Mouse (Mus musculus) lung, embryonic 14.5 days (tissue): Measurements from ENCODE around the gene Nln. TPM values are rescaled to one million over a fixed set of nuclear protein-coding genes. Genes with fewer than 3 reads are reported as not detected.

Experiments
- ATAC-seq: fragments of 200-750 bp; cut with Nextera tagmentation; 2 replicates; pipeline ENCODE4 v1.8.0; 2017; ENCODE audit warnings: mild to moderate bottlenecking, moderate TSS enrichment, moderate library complexity; ENCODE audit not compliant: insufficient read depth
- DNase-seq: peaks from one replicate; pipeline ENCODE4 v3.0.0-alpha.2; 2015
- H3K27ac ChIP-seq: fragments of 300-500 bp; sonication (generic); 2 replicates; pipeline ENCODE4 v1.5.1; 2014; ENCODE audit warnings: low read depth, mild to moderate bottlenecking, moderate library complexity
- H3K27me3 ChIP-seq: fragments of 300-500 bp; sonication (generic); 2 replicates; pipeline ENCODE4 v1.6.1; 2014; ENCODE audit warnings: low read length, control low read depth; ENCODE audit not compliant: insufficient read depth
- H3K36me3 ChIP-seq: fragments of 300-500 bp; sonication (generic); 2 replicates; pipeline ENCODE4 v1.6.1; 2014; ENCODE audit warnings: control low read depth; ENCODE audit not compliant: insufficient read depth
- H3K4me1 ChIP-seq: fragments of 300-500 bp; sonication (generic); 2 replicates; pipeline ENCODE4 v1.6.1; 2014; ENCODE audit warnings: antibody characterized with exemption, control low read depth; ENCODE audit not compliant: insufficient read depth
- H3K4me2 ChIP-seq: fragments of 300-500 bp; sonication (generic); 2 replicates; pipeline ENCODE4 v1.6.1; 2014; ENCODE audit warnings: mild to moderate bottlenecking
- H3K4me3 ChIP-seq: fragments of 300-500 bp; sonication (generic); 2 replicates; pipeline ENCODE4 v1.5.1; 2014; ENCODE audit warnings: low read depth, low read length
- H3K9ac ChIP-seq: fragments of 300-500 bp; sonication (generic); 2 replicates; pipeline ENCODE4 v1.6.1; 2014
- H3K9me3 ChIP-seq: fragments of 300-500 bp; sonication (generic); 2 replicates; pipeline ENCODE4 v1.6.1; 2016; ENCODE audit warnings: low read depth, low read length, control low read depth
- CTCF ChIP-seq: IDR thresholded peaks from 2 replicates; pipeline ENCODE4 v1.5.1; 2016; ENCODE audit warnings: antibody characterized with exemption, low read depth
- WGBS: fragments of 180-500 bp; shearing (Covaris S2); extraction: QIAGEN DNeasy Blood & Tissue Kit; methylation state at CpG from one replicate; pipeline ENCODE4 v1.1.7; 2014; 5-methylcytosine and 5-hydroxymethylcytosine counted together
- polyA plus RNA-seq: library from polyadenylated mRNA; unstranded; fragments of >200 nt; fragmentation: Nextera tagmentation; extraction: Ambion mirVana; gene quantifications from 2 replicates; pipeline ENCODE4 v1.2.1, GENCODE M21; 2014

Nln gene
- polyA plus RNA-seq, 1 experiment from 2014 or later = 24.8 TPM

GRCm38 (mm10) chr13:104134510-104135085, 25.2 kb upstream of the Nln start:
- Histone ChIP-seq H3K27me3 (no peaks in the 10 kb centered on the region), H3K36me3 (peaks cover 10% of the 10 kb centered on the region; the same call in 1 of the 2 replicates), H3K4me3 (no peak overlapping the region), H3K27ac (no peak overlapping the region), H3K4me1 (no peaks in the 10 kb centered on the region), H3K9me3 (no peaks in the 10 kb centered on the region), H3K4me2 (no peak overlapping the region), H3K9ac (no peak overlapping the region)
- 89% methylated on average over 4 of the region's 4 CpGs for WGBS
- TF ChIP-seq CTCF = no peak
- DNase-seq = no peak
- no peak for ATAC-seq

GRCm38 (mm10) chr13:104132561-104132960, 23.1 kb upstream of the Nln start:
- 82% methylated on average over 2 of the region's 2 CpGs for WGBS
- TF ChIP-seq CTCF = no peak

GRCm38 (mm10) chr13:104123662-104124381, 14.4 kb upstream of the Nln start:
- ATAC-seq (no peak), DNase-seq (no peak)
- WGBS = 90% methylated on average over 20 of the region's 20 CpGs
- H3K9ac ChIP-seq = no peak overlapping the region
- H3K4me3 ChIP-seq = no peak overlapping the region
- 0 out of 2 replicates have a peak, but pooled peaks cover 3% of the 10 kb centered on the region for H3K36me3 ChIP-seq
- no peak for TF ChIP-seq CTCF
- H3K27me3 ChIP-seq = no peaks in the 10 kb centered on the region
- no peak overlapping the region for H3K4me2 ChIP-seq
- no peaks in the 10 kb centered on the region for H3K9me3 ChIP-seq
- H3K27ac ChIP-seq = no peak overlapping the region
- no peaks in the 10 kb centered on the region for H3K4me1 ChIP-seq

More at GRCm38 (mm10) chr13:104132561-104132960, 23.1 kb upstream of the Nln start:
- no peak overlapping the region for H3K9ac ChIP-seq
- peaks cover 10% of the 10 kb centered on the region; the same call in 1 of the 2 replicates for H3K36me3 ChIP-seq
- H3K27ac ChIP-seq = no peak overlapping the region
- H3K4me3 ChIP-seq = no peak overlapping the region
- H3K4me2 ChIP-seq = no peak overlapping the region
- H3K27me3 ChIP-seq = no peaks in the 10 kb centered on the region
- ATAC-seq (no peak), DNase-seq (no peak)
- no peaks in the 10 kb centered on the region for H3K9me3 ChIP-seq
- H3K4me1 ChIP-seq = no peaks in the 10 kb centered on the region

DNA sequence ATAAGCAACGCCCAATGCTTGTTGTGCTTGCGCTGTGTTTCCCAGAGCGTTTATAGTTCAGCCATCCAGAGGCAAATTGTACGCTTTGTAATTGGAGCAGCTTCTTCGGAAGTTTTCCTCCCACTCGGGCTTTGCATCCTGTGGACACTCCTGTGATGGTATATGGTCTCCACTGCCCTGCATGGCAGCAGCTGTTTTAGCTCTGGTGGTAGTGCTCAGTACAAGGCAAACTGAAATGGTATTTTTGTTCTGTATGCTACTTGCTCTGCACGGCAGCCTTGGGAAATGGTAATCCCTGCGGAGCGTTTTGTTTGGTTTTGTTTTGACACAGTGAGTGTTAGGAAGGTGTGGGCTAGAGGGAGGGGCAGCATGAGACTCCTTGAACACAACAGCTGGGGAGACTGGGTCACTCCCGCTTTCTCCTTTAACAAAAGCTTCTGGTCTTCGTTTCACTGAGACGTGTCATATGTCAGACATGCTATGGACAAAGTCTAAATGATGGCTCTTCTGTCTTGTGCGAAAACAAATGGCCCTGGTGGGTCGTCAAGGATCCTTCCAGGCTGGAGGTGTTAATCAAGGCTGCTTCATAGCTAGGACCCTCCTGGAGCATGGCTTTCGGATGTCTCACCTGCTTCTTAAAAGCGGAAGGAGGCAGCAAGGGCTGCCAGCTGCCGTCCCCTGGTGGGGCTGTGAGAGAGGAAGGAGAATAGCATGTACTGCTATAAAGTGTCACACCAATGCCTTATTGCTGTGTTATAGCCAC, 12.8 kb upstream of the Nln start:
- H3K9me3 ChIP-seq = no peaks in the 10 kb centered on the region
- DNase-seq (no peak), ATAC-seq (peak; percentile 11; the same call in 1 of the 2 replicates)
- 0 out of 2 replicates have a peak, but pooled peaks cover 3% of the 10 kb centered on the region for H3K36me3 ChIP-seq
- H3K4me3 ChIP-seq = no peak overlapping the region
- no peak overlapping the region for H3K9ac ChIP-seq
- no peaks in the 10 kb centered on the region for H3K27me3 ChIP-seq
- no peak overlapping the region for H3K4me2 ChIP-seq
- no peak overlapping the region for H3K27ac ChIP-seq
- 48% methylated on average over 17 of the region's 17 CpGs for WGBS
- TF ChIP-seq CTCF = no peak
- H3K4me1 ChIP-seq = no peaks in the 10 kb centered on the region

DNA sequence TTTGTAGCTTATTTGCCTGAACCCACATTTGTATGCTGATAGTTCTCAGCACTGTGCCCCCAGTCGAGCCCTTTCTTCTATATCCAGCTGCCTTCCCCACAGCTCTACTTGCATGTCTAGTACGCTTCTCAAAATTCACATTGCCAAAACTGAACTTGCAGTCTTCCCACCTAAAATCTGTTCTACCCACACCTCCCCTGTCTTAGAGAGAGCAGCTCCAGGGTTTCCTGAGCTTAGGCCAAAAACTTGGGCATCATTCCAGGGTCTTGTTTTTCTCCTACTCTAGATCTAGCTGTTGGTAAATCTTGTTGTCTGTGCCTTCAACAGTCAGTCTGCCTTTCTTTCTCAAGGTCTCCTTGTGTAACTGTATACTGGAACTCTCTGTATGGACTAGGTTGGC, 5.4 kb upstream of the Nln start:
- H3K9me3 ChIP-seq = no peaks in the 10 kb centered on the region
- no peak overlapping the region for H3K27ac ChIP-seq

DNA sequence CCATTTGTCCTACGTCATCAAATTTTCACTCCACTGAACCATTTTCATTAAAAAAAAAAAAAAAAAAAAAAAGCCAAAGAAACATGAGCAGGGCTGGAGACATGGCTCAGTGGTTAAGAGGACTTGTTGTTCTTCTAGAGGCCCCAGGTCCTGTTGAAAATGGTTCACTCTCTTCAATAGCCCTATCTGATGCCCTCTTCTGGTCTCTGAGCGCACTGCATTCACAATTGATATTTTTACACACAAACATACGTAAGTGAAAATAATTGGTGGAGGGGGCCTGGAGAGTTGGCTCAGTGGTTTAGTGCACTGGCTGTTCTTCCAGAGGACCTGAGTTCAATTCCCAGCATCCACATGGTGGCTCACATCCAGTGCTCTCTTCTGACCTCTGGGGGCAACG, 4.4 kb upstream of the Nln start:
- 0 out of 2 replicates have a peak, but pooled peaks have one; percentile 13 for TF ChIP-seq CTCF
- DNase-seq (peak; percentile 15), ATAC-seq (no peak)
- no peaks in the 10 kb centered on the region for H3K4me1 ChIP-seq
- H3K9ac ChIP-seq = no peak overlapping the region
- H3K36me3 ChIP-seq = no peaks in the 10 kb centered on the region
- H3K9me3 ChIP-seq = no peaks in the 10 kb centered on the region
- H3K4me3 ChIP-seq = no peak overlapping the region
- H3K27me3 ChIP-seq = no peaks in the 10 kb centered on the region
- 95% methylated on average over 4 of the region's 4 CpGs for WGBS
- H3K27ac ChIP-seq = no peak overlapping the region
- no peak overlapping the region for H3K4me2 ChIP-seq

More for the DNA sequence above, 5.4 kb upstream of the Nln start:
- Histone ChIP-seq H3K4me2 (no peak overlapping the region), H3K4me1 (no peaks in the 10 kb centered on the region), H3K4me3 (no peak overlapping the region), H3K9ac (no peak overlapping the region), H3K36me3 (no peaks in the 10 kb centered on the region), H3K27me3 (no peaks in the 10 kb centered on the region)
- DNase-seq = no peak
- ATAC-seq = no peak
- TF ChIP-seq CTCF = no peak
- WGBS = 93% methylated on average over 2 of the region's 2 CpGs

DNA sequence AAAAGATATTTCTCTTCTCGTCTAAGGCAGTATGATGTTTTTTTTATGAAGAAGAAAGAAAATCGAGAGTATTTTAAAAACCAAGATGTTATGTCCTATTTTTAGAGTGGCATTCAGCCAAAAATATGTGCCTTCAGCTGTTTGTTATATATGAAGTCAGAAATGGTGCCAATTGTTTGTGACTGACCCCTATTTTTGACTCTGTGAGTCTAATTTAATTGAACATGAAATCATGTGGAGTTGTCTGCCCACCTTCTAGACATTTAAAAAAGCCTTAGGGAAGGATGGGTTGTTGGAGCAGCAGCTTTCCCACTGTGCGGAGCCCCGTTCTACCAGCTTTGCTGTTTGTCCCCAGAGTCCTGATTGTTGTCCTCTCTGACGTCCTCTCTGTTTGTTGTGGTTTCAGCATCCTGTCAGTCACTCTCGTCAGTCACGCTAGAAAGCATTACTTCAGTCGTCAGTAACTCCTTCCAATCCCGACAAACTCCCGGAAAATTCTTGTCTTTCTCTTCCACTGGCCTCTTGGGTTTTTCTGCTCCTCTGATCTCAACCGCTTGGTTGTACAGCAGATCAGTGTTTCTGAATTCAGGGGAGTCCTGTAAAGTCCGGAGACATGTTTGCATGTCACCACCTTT, 3.0 kb upstream of the Nln start:
- H3K4me2 ChIP-seq = no peak overlapping the region
- H3K36me3 ChIP-seq = no peaks in the 10 kb centered on the region
- no peak overlapping the region for H3K4me3 ChIP-seq
- H3K9me3 ChIP-seq = no peaks in the 10 kb centered on the region
- H3K27me3 ChIP-seq = no peaks in the 10 kb centered on the region
- WGBS = 50% methylated on average over 12 of the region's 12 CpGs
- no peak for TF ChIP-seq CTCF
- peak; percentile 50 for DNase-seq
- ATAC-seq = no peak
- H3K4me1 ChIP-seq = no peaks in the 10 kb centered on the region
- no peak overlapping the region for H3K9ac ChIP-seq
- H3K27ac ChIP-seq = no peak overlapping the region
